Mouse (Mus musculus) G1E (cell line): ENCODE results near the gene Crygd.

Source experiments
- CTCF ChIP-seq: IDR thresholded peaks from 2 replicates; pipeline ENCODE4 v1.5.1; 2012; ENCODE audit warnings: low read depth, low read length, inconsistent platforms, mixed read lengths
- TAL1 ChIP-seq: conservative IDR thresholded peaks from 2 replicates; pipeline ENCODE4 v1.6.1; 2012; ENCODE audit warnings: low read depth, low read length, inconsistent platforms, mixed read lengths

DNA sequence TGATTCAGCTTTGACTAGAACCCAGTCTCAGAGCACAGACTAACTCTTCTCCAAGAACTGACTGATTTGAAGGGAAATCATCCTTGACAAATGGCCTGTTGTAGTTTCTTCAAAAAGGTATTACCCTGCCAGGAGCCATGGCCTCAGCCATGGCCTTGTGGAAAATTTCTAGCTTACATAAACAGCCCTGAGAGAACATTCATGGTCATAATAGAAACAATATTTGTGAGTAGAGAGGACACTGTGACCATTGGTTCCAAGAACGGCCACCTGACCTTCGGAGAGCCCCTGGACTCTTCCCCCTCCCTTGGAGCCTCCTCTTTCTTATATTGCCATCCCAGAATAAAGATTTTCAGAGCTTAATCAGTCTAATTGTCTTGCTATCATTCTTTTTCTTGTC lies 19.8 kb downstream of the Crygd start:
- TF ChIP-seq CTCF (no peak), TAL1 (no peak)
